Mouse (Mus musculus) MEL (cell line): ENCODE data around the gene Ngp. TPM values are rescaled to one million over a fixed set of nuclear protein-coding genes. Genes with fewer than 3 reads are reported as not detected.

Source experiments
- DNase-seq: peaks from one replicate; pipeline ENCODE4 v3.0.0; 2011; ENCODE audit warnings: low read depth, low spot score
- H3K27ac ChIP-seq: 2 replicates; pipeline ENCODE4 v1.5.1; 2012; ENCODE audit warnings: low read depth, mild to moderate bottlenecking, control low read depth, low read length, moderate library complexity; ENCODE audit not compliant: control insufficient read depth
- H3K27me3 ChIP-seq, 2 experiments: fragments of 150-350 bp in 1 of 2; sonication (generic) in 1 of 2; 2 replicates each; pipeline ENCODE4 v1.6.1; 2012; ENCODE audit warnings: low read length in 2 of 2, mild to moderate bottlenecking in 2 of 2, improper control_type of control experiment in 1 of 2, moderate library complexity in 1 of 2; ENCODE audit not compliant: insufficient read depth in 2 of 2, control insufficient read depth in 1 of 2
- H3K36me3 ChIP-seq, 2 experiments: 2 replicates each; pipeline ENCODE4 v1.6.1; 2012 to 2014; ENCODE audit warnings: low read length in 2 of 2, improper control_type of control experiment in 1 of 2, inconsistent platforms in 1 of 2, mild to moderate bottlenecking in 1 of 2; ENCODE audit not compliant: insufficient read depth in 2 of 2, control insufficient read depth in 1 of 2
- H3K4me1 ChIP-seq, 2 experiments: fragments of 150-350 bp in 1 of 2; sonication (generic) in 1 of 2; 2 replicates each; pipeline ENCODE4 v1.6.1; 2012; ENCODE audit warnings: low read length in 2 of 2, improper control_type of control experiment in 1 of 2, mild to moderate bottlenecking in 1 of 2; ENCODE audit not compliant: insufficient read depth in 2 of 2, control insufficient read depth in 1 of 2
- H3K4me3 ChIP-seq, 2 experiments: fragments of 150-350 bp in 1 of 2; sonication (generic) in 1 of 2; 2 replicates each; pipeline ENCODE4 v1.5.1; 2012; ENCODE audit warnings: low read depth in 2 of 2, low read length in 2 of 2, mild to moderate bottlenecking in 2 of 2, moderate library complexity in 2 of 2, control low read depth in 1 of 2, improper control_type of control experiment in 1 of 2; ENCODE audit not compliant: control insufficient read depth in 1 of 2, insufficient read depth in 1 of 2
- H3K79me2 ChIP-seq: 2 replicates; pipeline ENCODE4 v1.6.1; 2012; ENCODE audit warnings: mild to moderate bottlenecking, low read length, moderate library complexity; ENCODE audit not compliant: control insufficient read depth, poor library complexity, insufficient read depth
- H3K9ac ChIP-seq: 2 replicates; pipeline ENCODE4 v1.6.1; 2012; ENCODE audit warnings: low read depth, mild to moderate bottlenecking, control low read depth, low read length, moderate library complexity; ENCODE audit not compliant: control insufficient read depth, poor library complexity, severe bottlenecking
- H3K9me3 ChIP-seq: fragments of 150-350 bp; sonication (generic); replicated peaks from 2 replicates; pipeline ENCODE4 v1.6.1; 2012; ENCODE audit warnings: mild to moderate bottlenecking, low read length, improper control_type of control experiment, moderate library complexity; ENCODE audit not compliant: insufficient read depth
- CHD1 ChIP-seq: IDR thresholded peaks from 2 replicates; pipeline ENCODE4 v1.6.1; 2012; ENCODE audit warnings: low read depth, mild to moderate bottlenecking, inconsistent platforms, low read length, improper control_type of control experiment
- CTCF ChIP-seq, 3 experiments: IDR thresholded peaks in 2 of 3; conservative IDR thresholded peaks in 1 of 3; 2 replicates each; pipeline ENCODE4 v1.5.1; 2011 to 2012; ENCODE audit warnings: low read length in 3 of 3, low read depth in 2 of 3, mild to moderate bottlenecking in 2 of 3, improper control_type of control experiment in 1 of 3, inconsistent platforms in 1 of 3, mixed read lengths in 1 of 3, moderate library complexity in 1 of 3; ENCODE audit not compliant: control insufficient read depth in 1 of 3, insufficient read depth in 1 of 3, poor library complexity in 1 of 3, severe bottlenecking in 1 of 3
- ELF1 ChIP-seq: IDR thresholded peaks from 2 replicates; pipeline ENCODE4 v1.6.1; 2014; ENCODE audit warnings: low read depth, mild to moderate bottlenecking, inconsistent platforms, low read length, improper control_type of control experiment, moderate library complexity
- ETS1 ChIP-seq: IDR thresholded peaks from 2 replicates; pipeline ENCODE4 v1.6.1; 2012; ENCODE audit warnings: low read depth, mild to moderate bottlenecking, inconsistent platforms, low read length, improper control_type of control experiment, moderate library complexity
- GATA1 ChIP-seq: IDR thresholded peaks from 2 replicates; pipeline ENCODE4 v1.6.1; 2011; ENCODE audit warnings: low read depth, low read length, improper control_type of control experiment
- JUND ChIP-seq: IDR thresholded peaks from 2 replicates; pipeline ENCODE4 v1.6.1; 2011; ENCODE audit warnings: low read depth, mild to moderate bottlenecking, improper control_type of control experiment, low read length
- MAFK ChIP-seq: IDR thresholded peaks from 2 replicates; pipeline ENCODE4 v1.6.1; 2011; ENCODE audit warnings: low read depth, mild to moderate bottlenecking, low read length, improper control_type of control experiment, borderline replicate concordance
- MAZ ChIP-seq: IDR thresholded peaks from 2 replicates; pipeline ENCODE4 v1.6.1; 2012; ENCODE audit warnings: low read depth, mild to moderate bottlenecking, inconsistent platforms, low read length, improper control_type of control experiment
- MEF2A ChIP-seq: IDR thresholded peaks from 2 replicates; pipeline ENCODE4 v1.6.1; 2014; ENCODE audit warnings: low read depth, mild to moderate bottlenecking, inconsistent platforms, low read length, improper control_type of control experiment; ENCODE audit not compliant: poor library complexity, insufficient replicate concordance, severe bottlenecking; ENCODE audit errors: extremely low read depth
- MYC ChIP-seq: IDR thresholded peaks from 2 replicates; pipeline ENCODE4 v1.6.1; 2011; ENCODE audit warnings: low read depth, mild to moderate bottlenecking, low read length, improper control_type of control experiment, moderate library complexity
- NELFE ChIP-seq: IDR thresholded peaks from 2 replicates; pipeline ENCODE4 v1.6.1; 2011; ENCODE audit warnings: low read depth, low read length, improper control_type of control experiment
- NRF1 ChIP-seq: IDR thresholded peaks from 2 replicates; pipeline ENCODE4 v1.6.1; 2014; ENCODE audit warnings: low read depth, mild to moderate bottlenecking, inconsistent platforms, low read length, improper control_type of control experiment, moderate library complexity; ENCODE audit not compliant: poor library complexity, insufficient read depth, severe bottlenecking
- RAD21 ChIP-seq: IDR thresholded peaks from 2 replicates; pipeline ENCODE4 v1.6.1; 2011; ENCODE audit warnings: mild to moderate bottlenecking, low read depth, low read length, improper control_type of control experiment
- RCOR1 ChIP-seq: IDR thresholded peaks from 2 replicates; pipeline ENCODE4 v1.6.1; 2012; ENCODE audit warnings: low read depth, mild to moderate bottlenecking, inconsistent platforms, low read length, improper control_type of control experiment
- SIN3A ChIP-seq: IDR thresholded peaks from 2 replicates; pipeline ENCODE4 v1.6.1; 2012; ENCODE audit warnings: low read length, improper control_type of control experiment, inconsistent platforms
- SMC3 ChIP-seq: IDR thresholded peaks from 2 replicates; pipeline ENCODE4 v1.6.1; 2011; ENCODE audit warnings: low read depth, low read length, improper control_type of control experiment
- TCF12 ChIP-seq: IDR thresholded peaks from 2 replicates; pipeline ENCODE4 v1.6.1; 2014; ENCODE audit warnings: low read depth, mild to moderate bottlenecking, inconsistent platforms, low read length, improper control_type of control experiment, moderate library complexity
- USF1 ChIP-seq: IDR thresholded peaks from 2 replicates; pipeline ENCODE4 v1.6.1; 2014; ENCODE audit warnings: low read depth, mild to moderate bottlenecking, inconsistent platforms, low read length, improper control_type of control experiment, moderate library complexity
- ZC3H11A ChIP-seq: IDR thresholded peaks from 2 replicates; pipeline ENCODE4 v1.6.1; 2012; ENCODE audit warnings: low read depth, mild to moderate bottlenecking, inconsistent platforms, low read length, improper control_type of control experiment
- ZKSCAN1 ChIP-seq: IDR thresholded peaks from 2 replicates; pipeline ENCODE4 v1.6.1; 2012; ENCODE audit warnings: low read depth, mild to moderate bottlenecking, inconsistent platforms, low read length, improper control_type of control experiment, moderate library complexity
- ZMIZ1 ChIP-seq: IDR thresholded peaks from 2 replicates; pipeline ENCODE4 v1.6.1; 2012; ENCODE audit warnings: low read depth, mild to moderate bottlenecking, inconsistent platforms, low read length, improper control_type of control experiment, moderate library complexity
- ZNF384 ChIP-seq: IDR thresholded peaks from 2 replicates; pipeline ENCODE4 v1.6.1; 2012; ENCODE audit warnings: low read depth, mild to moderate bottlenecking, inconsistent platforms, low read length, improper control_type of control experiment
- polyA plus RNA-seq, 2 experiments: library from polyadenylated mRNA; stranded (reverse) in 1 of 2; unstranded in 1 of 2; fragments of >175 nt in 1 of 2; fragments of >200 nt in 1 of 2; gene quantifications; 2 replicates each; pipeline versions ENCODE4 v1.2.1 to v1.2.4; 2012; ENCODE audit warnings: low replicate concordance in 2 of 2, low read depth in 1 of 2; ENCODE audit not compliant: insufficient read length in 2 of 2, insufficient read depth in 1 of 2, missing spikeins in 1 of 2
- total RNA-seq: library from RNA; depleted of rRNA; stranded (reverse); fragments of 300-350 nt; gene quantifications from 2 replicates; pipeline ENCODE4 v1.2.3, GENCODE M21; 2012; rRNA removed

Gene Ngp
- total and polyA plus RNA-seq, 3 experiments = not detected

- TF ChIP-seq MAZ = no peak
- no peak for TF ChIP-seq ETS1
- peak; percentile 84 for TF ChIP-seq RAD21
- 0 out of 2 replicates have a peak, but pooled peaks have one; percentile 28 for TF ChIP-seq SIN3A
- no peak for TF ChIP-seq USF1
- TF ChIP-seq CHD1 = no peak
- no peak for TF ChIP-seq MAFK
- TF ChIP-seq ZC3H11A = peak; percentile 68
- TF ChIP-seq RCOR1 = no peak
- no peak for TF ChIP-seq NELFE
- TF ChIP-seq GATA1 = no peak
- 0 out of 2 replicates have a peak, but pooled peaks have one; percentile 19 for TF ChIP-seq MYC
- no peak for TF ChIP-seq ELF1
- no peak for TF ChIP-seq NRF1
- TF ChIP-seq ZNF384 = peak; percentile 34; the same call in 1 of the 2 replicates
- no peak for TF ChIP-seq TCF12
- TF ChIP-seq ZMIZ1 = no peak
- TF ChIP-seq CTCF (IDR thresholded peaks at IDR 0.05 in 2 of 3, conservative IDR thresholded peaks at IDR 0.05 in 1 of 3; ENCODE audit: control insufficient read depth in 1 of 3, insufficient read depth in 1 of 3, low read depth in 2 of 3, low read length in 3 of 3, poor library complexity in 1 of 3, severe bottlenecking in 1 of 3) = peak; percentile 50 to 83 (median 68)
- TF ChIP-seq MEF2A = no peak
- TF ChIP-seq SMC3 = peak; percentile 80
- no peak for TF ChIP-seq ZKSCAN1
- TF ChIP-seq JUND = no peak
- Histone ChIP-seq H3K4me3 (no peak overlapping the region), H3K9me3 (no peaks in the 10 kb centered on the region), H3K27me3 (no peaks in the 10 kb centered on the region), H3K79me2 (no peaks in the 10 kb centered on the region), H3K36me3 (peaks cover 0 to 6% of the 10 kb centered on the region in 2 experiments; a peak in 2 of 4 replicates), H3K27ac (no peak overlapping the region), H3K4me1 (peaks cover 3 to 16% of the 10 kb centered on the region in 2 experiments; a peak in 3 of 4 replicates), H3K9ac (no peak overlapping the region)
- DNase-seq = peak; percentile 62
These were observed 46.6 kb downstream of the Ngp start for GRCm38 (mm10) chr9:110466179-110466578.

Other genes with a start within 250 kb of the Ngp start
- 0.49 and 0.65 TPM in 2 replicates for gene Cspg5, start 176.0 kb upstream of the Ngp start, total RNA-seq
- gene Cspg5, start 176.0 kb upstream of the Ngp start, polyA plus RNA-seq = 1 to 10 TPM in 1 of 2 experiments, not detected in 1; 1.0 TPM
- gene Elp6, start 114.6 kb upstream of the Ngp start, total RNA-seq = 32.6 and 34.6 TPM in 2 replicates
- 10 to 100 TPM in 1 of 2 experiments, not detected in 1; 29.6 TPM for gene Elp6, start 114.6 kb upstream of the Ngp start, polyA plus RNA-seq
- gene Scap, start 86.5 kb upstream of the Ngp start, total RNA-seq = 59.0 and 59.4 TPM in 2 replicates
- gene Scap, start 86.5 kb upstream of the Ngp start, polyA plus RNA-seq = 10 to 100 TPM in 1 of 2 experiments, not detected in 1; 88.8 TPM
- 7.3 and 8.3 TPM in 2 replicates for gene Ptpn23, start 11.5 kb upstream of the Ngp start, total RNA-seq
- 10 to 100 TPM in 1 of 2 experiments, not detected in 1; 40.1 TPM for gene Ptpn23, start 11.5 kb upstream of the Ngp start, polyA plus RNA-seq
- gene Klhl18, start 56.9 kb downstream of the Ngp start, total RNA-seq = 3.8 TPM in 2 replicates
- 1 to 10 TPM in 1 of 2 experiments, not detected in 1; 6.9 TPM for gene Klhl18, start 56.9 kb downstream of the Ngp start, polyA plus RNA-seq
- 0.33 and 0.54 TPM in 2 replicates for gene Kif9, start 57.2 kb downstream of the Ngp start, total RNA-seq
- gene Kif9, start 57.2 kb downstream of the Ngp start, polyA plus RNA-seq = under 1 TPM in 1 of 2 experiments, not detected in 1; 0.72 TPM
- gene Setd2, start 112.8 kb downstream of the Ngp start, total RNA-seq = 28.2 and 36.8 TPM in 2 replicates
- 100 to 1,000 TPM in 1 of 2 experiments, 10 to 100 TPM in 1; 59.2 to 105 TPM for gene Setd2, start 112.8 kb downstream of the Ngp start, polyA plus RNA-seq
- gene Nradd, start 204.7 kb downstream of the Ngp start, total RNA-seq = 0.33 and 0.58 TPM in 2 replicates
- 1 to 10 TPM in 1 of 2 experiments, not detected in 1; 1.1 TPM for gene Nradd, start 204.7 kb downstream of the Ngp start, polyA plus RNA-seq
- gene Nbeal2, start 234.4 kb downstream of the Ngp start, total RNA-seq = 7.0 and 9.3 TPM in 2 replicates
- 10 to 100 TPM in 1 of 2 experiments, not detected in 1; 17.2 TPM for gene Nbeal2, start 234.4 kb downstream of the Ngp start, polyA plus RNA-seq
- 122 and 129 TPM in 2 replicates for gene Ccdc12, start 236.8 kb downstream of the Ngp start, total RNA-seq
- 100 to 1,000 TPM in 1 of 2 experiments, not detected in 1; 112 TPM for gene Ccdc12, start 236.8 kb downstream of the Ngp start, polyA plus RNA-seq